Mouse (Mus musculus) heart, embryonic 13.5 days (tissue): ENCODE measurements around the gene Cryz. TPM values are rescaled to one million over a fixed set of nuclear protein-coding genes. Genes with fewer than 3 reads are reported as not detected.

Experiments used
- ATAC-seq: fragments of 200-750 bp; cut with Nextera tagmentation; 2 replicates; pipeline ENCODE4 v1.8.0; 2017; ENCODE audit warnings: moderate TSS enrichment; ENCODE audit not compliant: insufficient number of reproducible peaks, low FRiP score, low TSS enrichment; ENCODE audit errors: extremely low read depth
- H3K27ac ChIP-seq: fragments of 300-500 bp; sonication (generic); replicated peaks from 2 replicates; pipeline ENCODE4 v1.5.1; 2015; ENCODE audit warnings: moderate library complexity, mild to moderate bottlenecking, inconsistent platforms
- H3K27me3 ChIP-seq: fragments of 300-500 bp; sonication (generic); replicated peaks from 2 replicates; pipeline ENCODE4 v1.6.1; 2015; ENCODE audit warnings: mild to moderate bottlenecking, inconsistent platforms
- H3K36me3 ChIP-seq: fragments of 300-500 bp; sonication (generic); 2 replicates; pipeline ENCODE4 v1.6.1; 2015; ENCODE audit warnings: mild to moderate bottlenecking, inconsistent platforms
- H3K4me1 ChIP-seq: fragments of 300-500 bp; sonication (generic); 2 replicates; pipeline ENCODE4 v1.6.1; 2015; ENCODE audit warnings: inconsistent platforms
- H3K4me2 ChIP-seq: fragments of 300-500 bp; sonication (generic); 2 replicates; pipeline ENCODE4 v1.6.1; 2015; ENCODE audit warnings: inconsistent platforms, mild to moderate bottlenecking, moderate library complexity
- H3K4me3 ChIP-seq: fragments of 300-500 bp; sonication (generic); 2 replicates; pipeline ENCODE4 v1.5.1; 2015; ENCODE audit warnings: moderate library complexity, mild to moderate bottlenecking, inconsistent platforms
- H3K9ac ChIP-seq: fragments of 300-500 bp; sonication (generic); 2 replicates; pipeline ENCODE4 v1.6.1; 2015; ENCODE audit warnings: inconsistent platforms, mild to moderate bottlenecking, moderate library complexity
- H3K9me3 ChIP-seq: fragments of 300-500 bp; sonication (generic); 2 replicates; pipeline ENCODE4 v1.6.1; 2016; ENCODE audit warnings: inconsistent platforms
- WGBS: fragments of 180-500 bp; shearing (Covaris S2); methylation state at CpG from one replicate; pipeline ENCODE4 v1.1.7; 2015; ENCODE audit warnings: mixed read lengths; 5-methylcytosine and 5-hydroxymethylcytosine counted together
- polyA plus RNA-seq: library from polyadenylated mRNA; unstranded; fragments of >200 nt; fragmentation: Nextera tagmentation; extraction: Ambion mirVana; gene quantifications from 2 replicates; pipeline ENCODE4 v1.2.1, GENCODE M21; 2015

The Cryz gene
- 9.6 and 10.5 TPM in 2 replicates for polyA plus RNA-seq

DNA sequence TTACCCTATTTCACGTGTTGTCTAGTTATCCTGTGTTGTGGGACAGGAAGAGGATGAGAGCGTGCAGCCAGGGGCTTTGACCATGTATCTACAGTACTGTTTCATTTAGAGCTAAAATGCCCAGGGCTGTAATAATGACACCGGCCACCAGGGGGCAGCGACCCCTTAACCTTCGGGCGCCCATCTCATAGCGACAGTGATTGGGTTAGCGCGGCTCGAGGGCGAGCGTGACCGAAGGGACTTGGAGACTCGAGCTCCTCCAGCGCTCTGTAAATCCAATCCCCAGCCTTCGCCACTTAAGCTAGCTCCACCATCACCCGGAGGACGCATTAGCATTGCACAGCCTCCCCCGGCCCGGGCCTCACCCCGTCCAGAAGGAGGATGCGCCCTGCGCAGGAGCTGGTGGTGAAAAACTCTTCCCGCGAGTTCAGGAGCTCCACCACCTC lies at the start of gene Cryz:
TSS of gene Cryz (plus strand) at position 224 of the 446 bp plus-strand sequence.
- peak; percentile 64 for ATAC-seq
- Histone ChIP-seq H3K27me3 (no peaks in the 10 kb centered on the region), H3K4me2 (peak within 1 kb of the TSS; percentile 87), H3K9me3 (no peaks in the 10 kb centered on the region), H3K36me3 (peaks cover 30% of the 10 kb centered on the region), H3K4me3 (peak within 1 kb of the TSS; percentile 89), H3K4me1 (peaks cover 13% of the 10 kb centered on the region), H3K27ac (peak within 1 kb of the TSS; percentile 97), H3K9ac (peak within 1 kb of the TSS; percentile 92)
- under 1% methylated on average over 25 of the region's 25 CpGs for WGBS

DNA sequence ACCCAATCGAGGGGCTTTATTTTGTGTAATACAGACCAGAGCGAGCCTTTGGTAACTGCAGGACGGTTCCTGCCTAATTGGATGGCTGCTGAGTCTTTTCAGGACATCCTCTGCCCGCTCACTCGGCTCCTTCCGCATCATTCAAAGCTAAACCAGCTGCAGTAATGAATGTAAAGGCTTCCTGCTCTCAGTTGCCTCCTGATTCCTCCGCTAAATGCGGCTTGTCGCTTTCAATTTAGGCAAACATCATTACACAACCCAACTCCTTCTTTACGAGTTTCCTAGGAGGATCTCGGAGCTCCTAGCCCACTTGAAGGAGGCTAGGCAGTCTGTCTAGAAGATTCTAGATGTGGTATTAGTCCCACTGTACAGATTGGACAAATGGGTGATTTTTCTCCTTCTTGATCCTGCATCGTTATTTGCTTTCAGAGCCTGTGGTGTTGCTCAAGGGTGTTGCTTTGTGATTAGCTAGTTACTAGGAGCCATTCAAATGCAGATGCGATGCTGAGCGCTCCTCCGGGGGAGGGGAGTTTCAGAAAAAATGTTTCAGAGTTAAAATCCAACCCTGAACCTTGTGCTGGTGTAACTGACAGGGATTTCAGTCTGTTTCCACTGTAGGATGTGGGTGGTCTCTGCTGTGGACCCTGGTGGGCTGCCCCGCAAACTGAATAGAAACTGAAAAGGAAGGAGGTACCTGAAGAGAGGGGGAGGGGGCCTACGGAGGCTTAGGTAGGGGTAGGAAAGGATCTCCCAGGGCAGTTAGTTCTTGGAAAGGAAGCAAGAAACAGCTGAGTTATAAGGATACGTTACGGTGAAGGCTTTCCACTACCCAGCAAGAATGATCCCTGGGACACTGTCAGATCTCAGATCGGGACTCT lies 48.7 kb upstream of the Cryz start:
- no peak for ATAC-seq
- peak overlapping the region; percentile 53 for H3K4me2 ChIP-seq

GRCm38 (mm10) chr3:154548868-154549301 lies 47.6 kb upstream of the Cryz start:
- Histone ChIP-seq H3K36me3 (no peaks in the 10 kb centered on the region), H3K9me3 (no peaks in the 10 kb centered on the region), H3K27ac (no peak overlapping the region), H3K4me3 (no peak overlapping the region), H3K9ac (no peak overlapping the region), H3K27me3 (peaks cover 62% of the 10 kb centered on the region), H3K4me2 (0 out of 2 replicates have a peak overlapping the region, but pooled peaks have one; percentile 3), H3K4me1 (peaks cover 19% of the 10 kb centered on the region)
- no peak for ATAC-seq
- 17% methylated on average over 8 of the region's 8 CpGs for WGBS

More for the DNA sequence above, 48.7 kb upstream of the Cryz start:
- Histone ChIP-seq H3K9ac (no peak overlapping the region), H3K27me3 (peaks cover 62% of the 10 kb centered on the region), H3K9me3 (no peaks in the 10 kb centered on the region), H3K36me3 (no peaks in the 10 kb centered on the region), H3K4me3 (peak overlapping the region; percentile 23), H3K4me1 (peaks cover 19% of the 10 kb centered on the region), H3K27ac (no peak overlapping the region)
- WGBS: 9% methylated on average over 20 of the region's 20 CpGs

- WGBS: 57% methylated on average over 17 of the region's 17 CpGs
- no peak overlapping the region for H3K9ac ChIP-seq
- H3K4me2 ChIP-seq: no peak overlapping the region
- H3K27me3 ChIP-seq: peaks cover 59% of the 10 kb centered on the region
- no peak for ATAC-seq
- H3K9me3 ChIP-seq: no peaks in the 10 kb centered on the region
- no peak overlapping the region for H3K27ac ChIP-seq
- no peaks in the 10 kb centered on the region for H3K36me3 ChIP-seq
- peaks cover 19% of the 10 kb centered on the region for H3K4me1 ChIP-seq
- no peak overlapping the region for H3K4me3 ChIP-seq
Measured at GRCm38 (mm10) chr3:154550326-154551034, 46.0 kb upstream of the Cryz start.

DNA sequence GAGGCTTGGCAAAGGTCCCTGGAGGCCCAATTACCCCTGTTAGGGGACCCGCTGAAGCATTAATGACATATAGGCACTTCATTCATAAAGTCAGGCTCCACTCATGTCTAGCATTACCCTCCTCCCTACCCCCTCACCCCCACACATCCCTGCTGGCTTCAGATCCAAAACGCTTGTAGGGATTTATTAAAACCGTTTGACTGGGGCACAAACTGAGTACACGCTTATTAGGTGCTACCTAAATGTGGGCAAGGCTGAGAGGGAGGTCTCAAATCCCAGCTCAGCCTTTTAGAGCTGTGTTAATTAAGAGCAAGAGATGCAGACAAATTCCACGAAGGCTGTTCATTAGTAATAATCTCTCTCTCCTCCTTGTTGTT lies 45.5 kb upstream of the Cryz start:
- Histone ChIP-seq H3K27me3 (peaks cover 55% of the 10 kb centered on the region), H3K9ac (no peak overlapping the region), H3K4me3 (no peak overlapping the region), H3K4me1 (peaks cover 19% of the 10 kb centered on the region), H3K4me2 (no peak overlapping the region), H3K36me3 (no peaks in the 10 kb centered on the region), H3K9me3 (no peaks in the 10 kb centered on the region), H3K27ac (no peak overlapping the region)
- no peak for ATAC-seq
- WGBS: 57% methylated on average over 5 of the region's 5 CpGs

DNA sequence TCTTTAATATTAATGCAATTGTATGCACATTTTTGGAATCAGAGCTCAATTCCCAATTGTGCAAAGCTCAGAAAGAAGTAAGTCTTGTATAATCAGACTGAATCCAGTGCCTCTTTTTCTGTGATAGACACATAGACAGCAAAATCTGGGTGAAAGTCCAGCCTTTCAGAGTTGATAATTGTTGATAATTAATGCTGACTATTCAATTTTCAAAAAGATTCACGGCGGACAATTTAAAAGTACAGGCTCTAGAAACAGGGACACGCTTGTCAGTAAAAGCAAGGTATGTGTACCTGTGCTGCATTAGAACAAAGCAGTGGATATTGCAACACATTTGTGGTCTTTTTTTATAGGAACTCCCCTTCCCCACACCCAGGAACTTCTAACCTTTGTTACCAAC lies 34.3 kb upstream of the Cryz start:
- no peaks in the 10 kb centered on the region for H3K9me3 ChIP-seq
- H3K4me3 ChIP-seq: no peak overlapping the region
- no peak overlapping the region for H3K4me2 ChIP-seq
- no peak overlapping the region for H3K27ac ChIP-seq
- no peak overlapping the region for H3K9ac ChIP-seq
- no peaks in the 10 kb centered on the region for H3K36me3 ChIP-seq
- H3K27me3 ChIP-seq: peaks cover 10% of the 10 kb centered on the region
- 93% methylated on average over 3 of the region's 3 CpGs for WGBS
- no peak for ATAC-seq
- peaks cover 8% of the 10 kb centered on the region for H3K4me1 ChIP-seq

DNA sequence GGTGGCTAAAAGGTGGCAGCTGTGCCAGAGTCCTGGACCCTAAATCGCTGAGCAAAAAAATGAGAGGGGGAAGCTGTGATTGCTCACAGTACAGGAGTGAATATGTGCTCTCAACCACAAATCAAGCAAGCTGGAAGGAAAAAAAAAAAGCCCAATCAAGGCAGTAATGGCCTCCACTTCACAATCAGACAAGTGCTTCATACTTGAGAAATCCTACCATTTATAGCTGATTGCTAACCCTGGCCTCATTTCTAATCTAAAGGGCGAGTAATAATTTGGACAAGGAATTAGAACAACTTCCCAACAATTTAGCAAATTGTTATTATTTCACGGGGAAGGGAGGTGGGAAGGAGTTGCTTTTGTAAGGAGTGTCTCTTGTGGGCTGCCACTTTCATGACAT lies 31.1 kb upstream of the Cryz start:
- H3K4me3 ChIP-seq: no peak overlapping the region
- ATAC-seq: no peak
- H3K4me1 ChIP-seq: peaks cover 12% of the 10 kb centered on the region
- H3K9ac ChIP-seq: no peak overlapping the region
- no peak overlapping the region for H3K4me2 ChIP-seq
- peaks cover 22% of the 10 kb centered on the region for H3K27me3 ChIP-seq
- no peaks in the 10 kb centered on the region for H3K9me3 ChIP-seq
- no peaks in the 10 kb centered on the region for H3K36me3 ChIP-seq
- H3K27ac ChIP-seq: no peak overlapping the region
- WGBS: 62% methylated on average over 3 of the region's 3 CpGs

GRCm38 (mm10) chr3:154570029-154570575 lies 26.4 kb upstream of the Cryz start:
- H3K4me2 ChIP-seq: peak overlapping the region; percentile 72
- H3K9ac ChIP-seq: 0 out of 2 replicates have a peak overlapping the region, but pooled peaks have one; percentile 8
- H3K4me3 ChIP-seq: peak overlapping the region; percentile 46; the same call in 1 of the 2 replicates

GRCm38 (mm10) chr3:154570786-154571185 lies 25.7 kb upstream of the Cryz start:
- WGBS: 5% methylated on average over 12 of the region's 12 CpGs
- Histone ChIP-seq H3K4me2 (peak overlapping the region; percentile 72), H3K4me3 (peak overlapping the region; percentile 46), H3K9ac (peak overlapping the region; percentile 63), H3K4me1 (peaks cover 13% of the 10 kb centered on the region), H3K36me3 (no peaks in the 10 kb centered on the region), H3K27ac (no peak overlapping the region), H3K27me3 (peaks cover 47% of the 10 kb centered on the region), H3K9me3 (no peaks in the 10 kb centered on the region)
- no peak for ATAC-seq

More at GRCm38 (mm10) chr3:154570029-154570575, 26.4 kb upstream of the Cryz start:
- Histone ChIP-seq H3K9me3 (no peaks in the 10 kb centered on the region), H3K4me1 (peaks cover 13% of the 10 kb centered on the region), H3K27ac (no peak overlapping the region), H3K36me3 (no peaks in the 10 kb centered on the region), H3K27me3 (peaks cover 48% of the 10 kb centered on the region)
- 49% methylated on average over 14 of the region's 14 CpGs for WGBS
- ATAC-seq: no peak

DNA sequence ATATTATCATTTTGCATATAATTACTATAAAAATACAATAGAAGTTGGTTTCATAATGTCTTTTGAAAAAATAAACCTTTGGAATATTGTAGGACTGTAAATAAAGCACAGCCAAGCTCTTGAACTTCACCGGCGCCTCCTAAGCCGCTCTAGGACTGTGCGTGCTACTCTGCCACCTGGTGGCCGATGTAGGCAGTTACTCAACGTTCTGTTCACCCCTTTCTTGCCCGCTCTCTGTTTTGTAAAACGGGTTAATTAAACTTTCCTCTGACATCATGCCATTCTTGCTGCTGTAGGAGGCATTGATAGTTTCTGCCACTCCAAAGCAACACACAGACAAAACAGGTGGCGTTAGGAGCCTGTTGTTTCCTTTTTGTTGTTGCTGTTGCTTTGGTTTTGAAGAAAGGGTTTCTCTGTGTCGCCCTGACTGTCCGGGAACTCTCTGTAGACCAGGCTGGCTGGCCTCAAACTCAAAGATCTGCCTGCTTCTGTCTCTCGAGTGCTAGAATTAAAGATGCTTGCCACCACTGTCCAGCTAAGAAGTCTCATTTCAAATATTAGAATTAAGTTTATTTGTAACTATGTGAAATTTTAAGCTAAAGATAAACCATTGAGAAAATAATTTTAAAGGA lies 24.1 kb upstream of the Cryz start:
- H3K4me3 ChIP-seq: 0 out of 2 replicates have a peak overlapping the region, but pooled peaks have one; percentile 16
- H3K4me2 ChIP-seq: peak overlapping the region; percentile 57
- WGBS: 12% methylated on average over 12 of the region's 12 CpGs
- no peaks in the 10 kb centered on the region for H3K9me3 ChIP-seq
- peak overlapping the region; percentile 63; the same call in 1 of the 2 replicates for H3K9ac ChIP-seq
- H3K36me3 ChIP-seq: peaks cover under 1% of the 10 kb centered on the region; the same call in 1 of the 2 replicates
- ATAC-seq: no peak
- H3K27me3 ChIP-seq: peaks cover 37% of the 10 kb centered on the region
- no peak overlapping the region for H3K27ac ChIP-seq
- H3K4me1 ChIP-seq: peaks cover 13% of the 10 kb centered on the region
